Mouse (Mus musculus) T-helper 2 cell (primary cell): ENCODE data around the gene Sarnp.

Experiments
- in situ Hi-C: fragments of 300-600 bp; cut with MboI, MseI; formaldehyde crosslinking; loops from one replicate; pipeline ENCODE4 v1.15.1; 2025; ENCODE audit warnings: high pct_unique_total_duplicates

Gene Sarnp

GRCm38 (mm10) chr10:128890383-128891295 is 73.5 kb downstream of the Sarnp start:
- in situ Hi-C loops, result loop anchor here (10.0 kb wide), 1 partner anchor 126 kb away; no protein-coding TSS in a partner anchor

- in situ Hi-C loops, result loop anchor here (10.0 kb wide), 1 partner anchor 127 kb away; no protein-coding TSS in a partner anchor
These were observed 74.4 kb downstream of the Sarnp start, which contains the start of gene Gdf11 for GRCm38 (mm10) chr10:128891296-128892094. Gdf11 (minus strand) TSS chr10:128891718.

GRCm38 (mm10) chr10:128892246-128892645 is 75.1 kb downstream of the Sarnp start:
- in situ Hi-C loops, result loop anchor here (10.0 kb wide), 1 partner anchor 127 kb away; no protein-coding TSS in a partner anchor

- in situ Hi-C loops, result loop anchor here (10.0 kb wide), 1 partner anchor 131 kb away; no protein-coding TSS in a partner anchor
These were observed 78.3 kb downstream of the Sarnp start for GRCm38 (mm10) chr10:128895437-128895836.

- in situ Hi-C loops, result loop anchor here (10.0 kb wide), 1 partner anchor 131 kb away; no protein-coding TSS in a partner anchor
These were observed 79.0 kb downstream of the Sarnp start for GRCm38 (mm10) chr10:128895952-128896693.

GRCm38 (mm10) chr10:128896807-128897206 is 79.7 kb downstream of the Sarnp start:
- in situ Hi-C loops, result loop anchor here (10.0 kb wide), 1 partner anchor 132 kb away; no protein-coding TSS in a partner anchor

- in situ Hi-C loops, result loop anchor here (10.0 kb wide), 1 partner anchor 133 kb away; no protein-coding TSS in a partner anchor
These were observed 80.4 kb downstream of the Sarnp start for GRCm38 (mm10) chr10:128897501-128897900.

- in situ Hi-C loops, result loop anchor here (10.0 to 25.0 kb wide), 2 partner anchors 135 to 1863 kb away; partner anchors contain the start of genes Cyp27b1, Eef1akmt3, Mettl1 and Tsfm
These were observed 82.8 kb downstream of the Sarnp start for GRCm38 (mm10) chr10:128899759-128900490.

GRCm38 (mm10) chr10:128900698-128901097 is 83.6 kb downstream of the Sarnp start, which contains the start of gene Cd63:
Cd63 (plus strand) TSS chr10:128900989.
- in situ Hi-C loops, result loop anchor here (25.0 kb wide), 1 partner anchor 1863 kb away; the partner anchor contains the start of genes Cyp27b1, Eef1akmt3, Mettl1 and Tsfm

GRCm38 (mm10) chr10:128901409-128901808 is 84.3 kb downstream of the Sarnp start:
- in situ Hi-C loops, result loop anchor here (25.0 kb wide), 1 partner anchor 1864 kb away; the partner anchor contains the start of genes Cyp27b1, Eef1akmt3, Mettl1 and Tsfm

GRCm38 (mm10) chr10:128902409-128902988 is 85.4 kb downstream of the Sarnp start:
- in situ Hi-C loops, result loop anchor here (25.0 kb wide), 1 partner anchor 1865 kb away; the partner anchor contains the start of genes Cyp27b1, Eef1akmt3, Mettl1 and Tsfm

- in situ Hi-C loops, result loop anchor here (25.0 kb wide), 1 partner anchor 1868 kb away; the partner anchor contains the start of genes Cyp27b1, Eef1akmt3, Mettl1 and Tsfm
These were observed 87.7 kb downstream of the Sarnp start for GRCm38 (mm10) chr10:128904812-128905211.

- in situ Hi-C loops, result loop anchor here (25.0 kb wide), 1 partner anchor 1872 kb away; the partner anchor contains the start of genes Cyp27b1, Eef1akmt3, Mettl1 and Tsfm
These were observed 91.8 kb downstream of the Sarnp start for GRCm38 (mm10) chr10:128908778-128909448.

GRCm38 (mm10) chr10:128909567-128910028 is 92.5 kb downstream of the Sarnp start:
- in situ Hi-C loops, result loop anchor here (25.0 kb wide), 1 partner anchor 1872 kb away; the partner anchor contains the start of genes Cyp27b1, Eef1akmt3, Mettl1 and Tsfm

- in situ Hi-C loops, result loop anchor here (25.0 kb wide), 1 partner anchor 1873 kb away; the partner anchor contains the start of genes Cyp27b1, Eef1akmt3, Mettl1 and Tsfm
These were observed 93.1 kb downstream of the Sarnp start for GRCm38 (mm10) chr10:128910066-128910841.

GRCm38 (mm10) chr10:128911430-128911829 is 94.3 kb downstream of the Sarnp start:
- in situ Hi-C loops, result loop anchor here (25.0 kb wide), 1 partner anchor 1874 kb away; the partner anchor contains the start of genes Cyp27b1, Eef1akmt3, Mettl1 and Tsfm

GRCm38 (mm10) chr10:128912268-128912667 is 95.1 kb downstream of the Sarnp start:
- in situ Hi-C loops, result loop anchor here (25.0 kb wide), 1 partner anchor 1875 kb away; the partner anchor contains the start of genes Cyp27b1, Eef1akmt3, Mettl1 and Tsfm
